Mouse (Mus musculus): ENCODE results near the gene Eif4b.

The Eif4b gene

GRCm38 (mm10) chr15:102108651-102109525 is 35.3 kb downstream of the Eif4b start:
- TF ChIP-seq POU5F1 (IDR thresholded peaks at IDR 0.05; ENCODE audit: borderline replicate concordance, low read length) (no peak), CTCF (conservative IDR thresholded peaks at IDR 0.05; ENCODE audit: low read length) (peak; percentile 67)

GRCm38 (mm10) chr15:102110271-102110670 is 36.7 kb downstream of the Eif4b start:
- H3K27me3 ChIP-seq (ENCODE audit: insufficient read depth, low read length) = peaks cover 32% of the 10 kb centered on the region
- no peaks in the 10 kb centered on the region for H3K9me3 ChIP-seq (ENCODE audit: low read length)
- peaks cover 19% of the 10 kb centered on the region for H3K36me3 ChIP-seq (ENCODE audit: insufficient read depth, low read length)
- peaks cover 58% of the 10 kb centered on the region for H3K4me1 ChIP-seq (replicated peaks; ENCODE audit: low read depth, low read length)
- TF ChIP-seq NANOG (IDR thresholded peaks at IDR 0.05; ENCODE audit: borderline replicate concordance, low read length) (no peak), CTCF (conservative IDR thresholded peaks at IDR 0.05; ENCODE audit: low read length) (no peak), POU5F1 (IDR thresholded peaks at IDR 0.05; ENCODE audit: borderline replicate concordance, low read length) (no peak)
- peak overlapping the region; percentile 71; the same call in 1 of the 2 replicates for H3K4me3 ChIP-seq (replicated peaks; ENCODE audit: low read length)

More at GRCm38 (mm10) chr15:102108651-102109525, 35.3 kb downstream of the Eif4b start:
- Histone ChIP-seq H3K27me3 (ENCODE audit: insufficient read depth, low read length) (peaks cover 36% of the 10 kb centered on the region), H3K4me1 (replicated peaks; ENCODE audit: low read depth, low read length) (peaks cover 67% of the 10 kb centered on the region), H3K4me3 (replicated peaks; ENCODE audit: low read length) (no peak overlapping the region), H3K36me3 (ENCODE audit: insufficient read depth, low read length) (peaks cover 16% of the 10 kb centered on the region; the same call in 1 of the 2 replicates), H3K9me3 (ENCODE audit: low read length) (no peaks in the 10 kb centered on the region)

- TF ChIP-seq CTCF (conservative IDR thresholded peaks at IDR 0.05; ENCODE audit: low read length) = no peak
- TF ChIP-seq POU5F1 (IDR thresholded peaks at IDR 0.05; ENCODE audit: borderline replicate concordance, low read length) = no peak
- no peak for TF ChIP-seq NANOG (IDR thresholded peaks at IDR 0.05; ENCODE audit: borderline replicate concordance, low read length)
- Histone ChIP-seq H3K36me3 (ENCODE audit: insufficient read depth, low read length) (peaks cover 25% of the 10 kb centered on the region), H3K4me1 (replicated peaks; ENCODE audit: low read depth, low read length) (peaks cover 61% of the 10 kb centered on the region), H3K4me3 (replicated peaks; ENCODE audit: low read length) (peak overlapping the region; percentile 71), H3K27me3 (ENCODE audit: insufficient read depth, low read length) (peaks cover 26% of the 10 kb centered on the region), H3K9me3 (ENCODE audit: low read length) (no peaks in the 10 kb centered on the region)
These were observed 37.3 kb downstream of the Eif4b start for GRCm38 (mm10) chr15:102110701-102111494.

- H3K27me3 ChIP-seq (ENCODE audit: insufficient read depth, low read length) = peaks cover 20% of the 10 kb centered on the region
- H3K4me3 ChIP-seq (replicated peaks; ENCODE audit: low read length) = peak overlapping the region; percentile 71
- H3K4me1 ChIP-seq (replicated peaks; ENCODE audit: low read depth, low read length) = peaks cover 58% of the 10 kb centered on the region
- H3K9me3 ChIP-seq (ENCODE audit: low read length) = no peaks in the 10 kb centered on the region
- TF ChIP-seq CTCF (conservative IDR thresholded peaks at IDR 0.05; ENCODE audit: low read length) (no peak), NANOG (IDR thresholded peaks at IDR 0.05; ENCODE audit: borderline replicate concordance, low read length) (no peak), POU5F1 (IDR thresholded peaks at IDR 0.05; ENCODE audit: borderline replicate concordance, low read length) (no peak)
- peaks cover 30% of the 10 kb centered on the region for H3K36me3 ChIP-seq (ENCODE audit: insufficient read depth, low read length)
These were observed 37.9 kb downstream of the Eif4b start for GRCm38 (mm10) chr15:102111495-102111829.

GRCm38 (mm10) chr15:102112181-102112580 is 38.6 kb downstream of the Eif4b start:
- H3K36me3 ChIP-seq (ENCODE audit: insufficient read depth, low read length) = peaks cover 38% of the 10 kb centered on the region
- TF ChIP-seq CTCF (conservative IDR thresholded peaks at IDR 0.05; ENCODE audit: low read length) (no peak), NANOG (IDR thresholded peaks at IDR 0.05; ENCODE audit: borderline replicate concordance, low read length) (no peak), POU5F1 (IDR thresholded peaks at IDR 0.05; ENCODE audit: borderline replicate concordance, low read length) (no peak)
- peaks cover 53% of the 10 kb centered on the region for H3K4me1 ChIP-seq (replicated peaks; ENCODE audit: low read depth, low read length)
- peaks cover 14% of the 10 kb centered on the region for H3K27me3 ChIP-seq (ENCODE audit: insufficient read depth, low read length)
- H3K4me3 ChIP-seq (replicated peaks; ENCODE audit: low read length) = no peak overlapping the region
- H3K9me3 ChIP-seq (ENCODE audit: low read length) = no peaks in the 10 kb centered on the region

GRCm38 (mm10) chr15:102112827-102113226 is 39.3 kb downstream of the Eif4b start:
- Histone ChIP-seq H3K4me1 (replicated peaks; ENCODE audit: low read depth, low read length) (peaks cover 50% of the 10 kb centered on the region), H3K4me3 (replicated peaks; ENCODE audit: low read length) (no peak overlapping the region), H3K36me3 (ENCODE audit: insufficient read depth, low read length) (peaks cover 44% of the 10 kb centered on the region), H3K27me3 (ENCODE audit: insufficient read depth, low read length) (peaks cover 8% of the 10 kb centered on the region), H3K9me3 (ENCODE audit: low read length) (no peaks in the 10 kb centered on the region)
- TF ChIP-seq CTCF (conservative IDR thresholded peaks at IDR 0.05; ENCODE audit: low read length) (no peak), POU5F1 (IDR thresholded peaks at IDR 0.05; ENCODE audit: borderline replicate concordance, low read length) (no peak), NANOG (IDR thresholded peaks at IDR 0.05; ENCODE audit: borderline replicate concordance, low read length) (no peak)

- H3K4me1 ChIP-seq (replicated peaks; ENCODE audit: low read depth, low read length) = peaks cover 41% of the 10 kb centered on the region
- H3K36me3 ChIP-seq (ENCODE audit: insufficient read depth, low read length) = peaks cover 53% of the 10 kb centered on the region
- peaks cover 8% of the 10 kb centered on the region for H3K27me3 ChIP-seq (ENCODE audit: insufficient read depth, low read length)
- no peak overlapping the region for H3K4me3 ChIP-seq (replicated peaks; ENCODE audit: low read length)
- no peaks in the 10 kb centered on the region for H3K9me3 ChIP-seq (ENCODE audit: low read length)
- TF ChIP-seq CTCF (conservative IDR thresholded peaks at IDR 0.05; ENCODE audit: low read length) (no peak), NANOG (IDR thresholded peaks at IDR 0.05; ENCODE audit: borderline replicate concordance, low read length) (no peak), POU5F1 (IDR thresholded peaks at IDR 0.05; ENCODE audit: borderline replicate concordance, low read length) (no peak)
These were observed 40.1 kb downstream of the Eif4b start for GRCm38 (mm10) chr15:102113674-102114073.

- Histone ChIP-seq H3K36me3 (ENCODE audit: insufficient read depth, low read length) (peaks cover 63% of the 10 kb centered on the region), H3K27me3 (ENCODE audit: insufficient read depth, low read length) (peaks cover 8% of the 10 kb centered on the region), H3K9me3 (ENCODE audit: low read length) (no peaks in the 10 kb centered on the region), H3K4me3 (replicated peaks; ENCODE audit: low read length) (no peak overlapping the region), H3K4me1 (replicated peaks; ENCODE audit: low read depth, low read length) (peaks cover 39% of the 10 kb centered on the region)
- no peak for TF ChIP-seq NANOG (IDR thresholded peaks at IDR 0.05; ENCODE audit: borderline replicate concordance, low read length)
- TF ChIP-seq POU5F1 (IDR thresholded peaks at IDR 0.05; ENCODE audit: borderline replicate concordance, low read length) = no peak
- TF ChIP-seq CTCF (conservative IDR thresholded peaks at IDR 0.05; ENCODE audit: low read length) = no peak
These were observed 41.2 kb downstream of the Eif4b start for GRCm38 (mm10) chr15:102114651-102115260.

Measured in E14TG2a.4 (cell line).